Mouse (Mus musculus) embryonic facial prominence, embryonic 10.5 days (tissue): ENCODE results near the gene Tmem104. TPM values are rescaled to one million over a fixed set of nuclear protein-coding genes. Genes with fewer than 3 reads are reported as not detected.

Experiments
- DNase-seq: peaks from one replicate; pipeline ENCODE4 v3.0.0-alpha.2; 2017; ENCODE audit warnings: low spot score
- H3K27ac ChIP-seq: fragments of 300-500 bp; sonication (generic); replicated peaks from 2 replicates; pipeline ENCODE4 v1.5.1; 2016; ENCODE audit warnings: mild to moderate bottlenecking
- H3K27me3 ChIP-seq: fragments of 300-500 bp; sonication (generic); replicated peaks from 2 replicates; pipeline ENCODE4 v1.6.1; 2016; ENCODE audit warnings: low read depth, mild to moderate bottlenecking; ENCODE audit not compliant: poor library complexity, severe bottlenecking
- H3K36me3 ChIP-seq: fragments of 300-500 bp; sonication (generic); replicated peaks from 2 replicates; pipeline ENCODE4 v1.6.1; 2016; ENCODE audit warnings: mild to moderate bottlenecking, moderate library complexity
- H3K4me1 ChIP-seq: fragments of 300-500 bp; sonication (generic); 2 replicates; pipeline ENCODE4 v1.6.1; 2016
- H3K4me3 ChIP-seq: fragments of 300-500 bp; sonication (generic); 2 replicates; pipeline ENCODE4 v1.5.1; 2016; ENCODE audit warnings: mild to moderate bottlenecking, moderate library complexity
- H3K9me3 ChIP-seq: fragments of 300-500 bp; sonication (generic); 2 replicates; pipeline ENCODE4 v1.6.1; 2016; ENCODE audit warnings: mild to moderate bottlenecking
- WGBS: fragments of 180-500 bp; shearing (Covaris S2); methylation state at CpG from one replicate; pipeline ENCODE4 v1.1.7; 2016; 5-methylcytosine and 5-hydroxymethylcytosine counted together
- polyA plus RNA-seq: library from polyadenylated mRNA; unstranded; fragments of >200 nt; fragmentation: Nextera tagmentation; extraction: Ambion mirVana; gene quantifications from 2 replicates; pipeline ENCODE4 v1.2.1, GENCODE M21; 2016

The Tmem104 gene
- polyA plus RNA-seq, 1 experiment from 2014 or later = 10.1 TPM

GRCm38 (mm10) chr11:115243783-115244182 lies 56.5 kb downstream of the Tmem104 start:
- Histone ChIP-seq H3K36me3 (peaks cover 27% of the 10 kb centered on the region), H3K4me1 (peaks cover 64% of the 10 kb centered on the region), H3K27ac (0 out of 2 replicates have a peak overlapping the region, but pooled peaks have one; percentile 30), H3K9me3 (no peaks in the 10 kb centered on the region), H3K27me3 (peaks cover 80% of the 10 kb centered on the region), H3K4me3 (no peak overlapping the region)
- WGBS = 90% methylated on average over 12 of the region's 12 CpGs
- no peak for DNase-seq

GRCm38 (mm10) chr11:115244840-115245239 lies 57.6 kb downstream of the Tmem104 start:
- no peak for DNase-seq
- Histone ChIP-seq H3K27me3 (peaks cover 81% of the 10 kb centered on the region), H3K36me3 (peaks cover 27% of the 10 kb centered on the region), H3K4me1 (peaks cover 68% of the 10 kb centered on the region), H3K9me3 (no peaks in the 10 kb centered on the region), H3K27ac (no peak overlapping the region), H3K4me3 (no peak overlapping the region)
- 85% methylated on average over 8 of the region's 8 CpGs for WGBS

- WGBS = 77% methylated on average over 8 of the region's 8 CpGs
- H3K4me1 ChIP-seq = peaks cover 75% of the 10 kb centered on the region
- no peak overlapping the region for H3K4me3 ChIP-seq
- peaks cover 27% of the 10 kb centered on the region for H3K36me3 ChIP-seq
- H3K9me3 ChIP-seq = no peaks in the 10 kb centered on the region
- H3K27ac ChIP-seq = no peak overlapping the region
- H3K27me3 ChIP-seq = peaks cover 89% of the 10 kb centered on the region
- no peak for DNase-seq
Observed at GRCm38 (mm10) chr11:115246386-115246785, 59.1 kb downstream of the Tmem104 start.

- 19% methylated on average over 3 of the region's 3 CpGs for WGBS
- H3K4me3 ChIP-seq = no peak overlapping the region
- H3K36me3 ChIP-seq = peaks cover 27% of the 10 kb centered on the region
- H3K9me3 ChIP-seq = no peaks in the 10 kb centered on the region
- no peak for DNase-seq
- H3K27me3 ChIP-seq = peaks cover 89% of the 10 kb centered on the region
- H3K4me1 ChIP-seq = peaks cover 72% of the 10 kb centered on the region
- no peak overlapping the region for H3K27ac ChIP-seq
Observed at GRCm38 (mm10) chr11:115247240-115247639, 60.0 kb downstream of the Tmem104 start.

GRCm38 (mm10) chr11:115247945-115248344 lies 60.7 kb downstream of the Tmem104 start:
- Histone ChIP-seq H3K9me3 (no peaks in the 10 kb centered on the region), H3K4me3 (no peak overlapping the region), H3K36me3 (peaks cover 26% of the 10 kb centered on the region), H3K4me1 (peaks cover 67% of the 10 kb centered on the region), H3K27me3 (peaks cover 94% of the 10 kb centered on the region), H3K27ac (no peak overlapping the region)
- no peak for DNase-seq
- WGBS = 71% methylated on average over 6 of the region's 6 CpGs

GRCm38 (mm10) chr11:115249721-115250404 lies 62.6 kb downstream of the Tmem104 start:
- 3% methylated on average over 63 of the region's 63 CpGs for WGBS
- Histone ChIP-seq H3K4me1 (peaks cover 47% of the 10 kb centered on the region), H3K4me3 (peak overlapping the region; percentile 63), H3K36me3 (peaks cover 7% of the 10 kb centered on the region), H3K27ac (no peak overlapping the region; the same call in 1 of the 2 replicates), H3K9me3 (no peaks in the 10 kb centered on the region), H3K27me3 (peaks cover 100% of the 10 kb centered on the region)
- peak; percentile 68 for DNase-seq

- Histone ChIP-seq H3K4me3 (peak overlapping the region; percentile 63), H3K36me3 (peaks cover under 1% of the 10 kb centered on the region; the same call in 1 of the 2 replicates), H3K27ac (no peak overlapping the region; the same call in 1 of the 2 replicates), H3K4me1 (peaks cover 41% of the 10 kb centered on the region), H3K27me3 (peaks cover 100% of the 10 kb centered on the region), H3K9me3 (no peaks in the 10 kb centered on the region)
- under 1% methylated on average over 36 of the region's 36 CpGs for WGBS
- DNase-seq = no peak
Observed at GRCm38 (mm10) chr11:115250405-115251090, 63.3 kb downstream of the Tmem104 start.

- Histone ChIP-seq H3K27me3 (peaks cover 100% of the 10 kb centered on the region), H3K27ac (no peak overlapping the region), H3K9me3 (no peaks in the 10 kb centered on the region), H3K36me3 (no peaks in the 10 kb centered on the region), H3K4me3 (no peak overlapping the region), H3K4me1 (peaks cover 36% of the 10 kb centered on the region)
- 57% methylated on average over 3 of the region's 3 CpGs for WGBS
- DNase-seq = no peak
Observed at GRCm38 (mm10) chr11:115251258-115251657, 64.0 kb downstream of the Tmem104 start.

GRCm38 (mm10) chr11:115257775-115258510 lies 70.7 kb downstream of the Tmem104 start:
- H3K9me3 ChIP-seq = no peaks in the 10 kb centered on the region
- WGBS = 14% methylated on average over 59 of the region's 59 CpGs
- H3K36me3 ChIP-seq = no peaks in the 10 kb centered on the region
- peak overlapping the region; percentile 42 for H3K4me3 ChIP-seq
- DNase-seq = peak; percentile 74
- H3K27ac ChIP-seq = no peak overlapping the region
- H3K4me1 ChIP-seq = peaks cover 10% of the 10 kb centered on the region
- peaks cover 100% of the 10 kb centered on the region for H3K27me3 ChIP-seq

GRCm38 (mm10) chr11:115259134-115259533 lies 71.8 kb downstream of the Tmem104 start:
- no peaks in the 10 kb centered on the region for H3K36me3 ChIP-seq
- no peaks in the 10 kb centered on the region for H3K9me3 ChIP-seq
- H3K4me3 ChIP-seq = no peak overlapping the region
- H3K27ac ChIP-seq = no peak overlapping the region
- peaks cover 100% of the 10 kb centered on the region for H3K27me3 ChIP-seq
- peaks cover 10% of the 10 kb centered on the region for H3K4me1 ChIP-seq
- no peak for DNase-seq
- WGBS = 83% methylated on average over 4 of the region's 4 CpGs

GRCm38 (mm10) chr11:115262954-115263353 lies 75.7 kb downstream of the Tmem104 start:
- Histone ChIP-seq H3K4me3 (no peak overlapping the region), H3K36me3 (peaks cover 4% of the 10 kb centered on the region), H3K9me3 (no peaks in the 10 kb centered on the region), H3K27me3 (peaks cover 100% of the 10 kb centered on the region), H3K4me1 (peaks cover 38% of the 10 kb centered on the region), H3K27ac (no peak overlapping the region)
- no peak for DNase-seq
- 84% methylated on average over 11 of the region's 11 CpGs for WGBS

- Histone ChIP-seq H3K9me3 (no peaks in the 10 kb centered on the region), H3K36me3 (peaks cover 17% of the 10 kb centered on the region), H3K4me1 (peaks cover 37% of the 10 kb centered on the region), H3K27ac (no peak overlapping the region), H3K4me3 (no peak overlapping the region), H3K27me3 (peaks cover 100% of the 10 kb centered on the region)
- no peak for DNase-seq
- 63% methylated on average over 7 of the region's 7 CpGs for WGBS
Observed at GRCm38 (mm10) chr11:115264136-115264861, 77.0 kb downstream of the Tmem104 start.
